Mouse (Mus musculus) yolk sac, embryonic 10.5 days (tissue): Measurements from ENCODE around the gene Nlrp9a.
"Not testable (repeated sequence)": the region's sequence is repeated elsewhere in the genome, so short reads cannot be mapped to it uniquely, and the experiment has no call there.

Source experiments
- DNase-seq: peaks from one replicate; pipeline ENCODE4 v3.0.0-alpha.2; 2017; ENCODE audit warnings: low spot score

Nlrp9a gene

GRCm38 (mm10) chr7:26534723-26535122, at the start of gene Nlrp9a:
TSS of gene Nlrp9a (plus strand) at chr7:26535023.
- DNase-seq, result not testable (repeated sequence)

GRCm38 (mm10) chr7:26489514-26489913, 45.3 kb upstream of the Nlrp9a start:
- not testable (repeated sequence) for DNase-seq

- DNase-seq, result no peak
These were observed 54.3 kb downstream of the Nlrp9a start for GRCm38 (mm10) chr7:26589077-26589476.

DNA sequence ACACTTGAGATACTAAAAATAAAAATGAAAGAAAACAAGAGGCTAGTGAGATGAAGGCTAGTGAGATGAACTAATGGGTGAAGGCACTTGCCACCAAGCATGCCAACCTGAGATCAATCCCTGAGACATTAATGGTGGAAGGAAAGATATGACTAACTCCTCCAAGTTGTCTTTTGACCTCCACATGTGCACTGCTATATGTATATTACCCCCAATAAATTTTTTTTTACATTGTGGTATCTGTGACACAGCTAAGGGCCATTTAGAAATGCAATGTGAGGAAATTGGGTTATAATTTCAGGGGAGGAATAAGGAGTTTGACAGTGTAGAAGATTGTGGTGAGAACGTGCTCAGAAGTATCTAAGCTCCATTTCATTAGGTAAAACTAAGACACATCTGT, 55.0 kb downstream of the Nlrp9a start:
- DNase-seq, result no peak

DNA sequence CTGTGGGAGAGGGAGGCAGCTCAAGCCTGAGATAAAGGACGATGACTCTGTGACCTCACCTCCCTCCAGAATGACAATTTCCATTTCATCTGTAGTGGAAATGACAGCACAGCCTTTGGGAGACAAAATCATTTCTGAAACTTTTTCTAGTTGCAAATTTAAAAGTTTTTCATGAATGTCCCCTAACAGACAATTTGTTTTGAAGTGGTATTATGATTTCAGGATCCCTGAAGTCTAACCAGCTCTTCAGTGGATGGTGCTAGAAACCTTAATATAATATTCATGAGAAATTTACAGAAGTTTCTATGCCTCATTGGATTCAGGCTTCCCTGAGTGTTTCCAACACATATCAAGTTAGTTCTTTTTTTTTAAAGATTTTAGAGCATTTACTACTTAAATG, 83.5 kb downstream of the Nlrp9a start, which contains the start of gene Vmn1r185:
Gene Vmn1r185 (minus strand): TSS at position 101 of the 400 bp plus-strand sequence.
- not testable (repeated sequence) for DNase-seq
